Comparison of ENCODE assay signal across 9 mouse cellular contexts in genomic region chrX:36226577-36226976, GRCm38 (mm10). TPM values are rescaled to one million over a fixed set of nuclear protein-coding genes. Genes with fewer than 3 reads are reported as not detected.
A peak's percentile ranks its signal among the peaks of the same experiment; 100 is the strongest.
DNase-seq lines count a peak whose midpoint lies in the region; TF ChIP-seq lines count a peak whose summit lies in the region.
"Had no signal": no experiment of that assay in that cellular context is flagged by ENCODE, and none has a peak within 500 bp of the region (broad histone marks: within the 10 kb centered on the region; RNA-seq: fewer than 3 reads in every experiment).

No protein-coding gene starts in this region.

- peak; percentile 74 for TF ChIP-seq CTCF in gastrocnemius, adult 2 months (IDR thresholded peaks at IDR 0.05)

- peak; percentile 28 for DNase-seq in gastrocnemius, adult 2 months
- no peak for DNase-seq in gastrocnemius, postnatal 25 days
- DNase-seq in A20 (ENCODE audit: low read depth, low spot score): peak; percentile 34
- peak; percentile 38 for DNase-seq in adrenal gland, postnatal 25 days
- peak; percentile 17 for DNase-seq in forelimb bud, embryonic 11.5 days (ENCODE audit: low read depth, low spot score)
- peak; percentile 40 for DNase-seq in layer of hippocampus, adult 9-10 months (ENCODE audit: low spot score)
- DNase-seq in lung, postnatal 25 days (ENCODE audit: low spot score): peak; percentile 26
- DNase-seq in thymus, postnatal 25 days: peak; percentile 38

- H3K27ac ChIP-seq in gastrocnemius, adult 2 months: no peak overlapping the region
- H3K27ac ChIP-seq: limb, embryonic 12.5 days had no signal

- no peak overlapping the region for H3K4me3 ChIP-seq in gastrocnemius, adult 2 months
- H3K4me3 ChIP-seq: limb, embryonic 12.5 days had no signal

- intact Hi-C loops in gastrocnemius, adult 2 months (cut with DNase I): loop anchor here (2.0 to 5.0 kb wide), 3 partner anchors 101 to 166 kb away; partner anchors contain the start of gene Lonrf3

RNA-seq across cellular contexts. Expression of gene Zcchc12, which starts 30.9 kb away (rescaled TPM):
- total RNA-seq in gastrocnemius, adult 2 months (2021): not detected
- not detected for total RNA-seq in gastrocnemius, postnatal 25 days (2021)
- 3.5 and 3.9 TPM in 2 replicates for total RNA-seq in adrenal gland, postnatal 25 days (2021)
